Mouse (Mus musculus) heart, embryonic 14.5 days (tissue): ENCODE measurements around the gene Irak4. TPM values are rescaled to one million over a fixed set of nuclear protein-coding genes. Genes with fewer than 3 reads are reported as not detected.

ENCODE experiments used
- ATAC-seq: fragments of 200-750 bp; cut with Nextera tagmentation; 2 replicates; pipeline ENCODE4 v1.8.0; 2017; ENCODE audit warnings: low read depth, moderate TSS enrichment; ENCODE audit not compliant: insufficient number of reproducible peaks, insufficient read depth, low FRiP score
- H3K27ac ChIP-seq, 2 experiments: fragments of 200-500 bp in 1 of 2; fragments of 300-500 bp in 1 of 2; sonication (generic) in 1 of 2; replicated peaks in 1 of 2; 2 replicates each; pipeline ENCODE4 v1.5.1; 2012 to 2014; ENCODE audit warnings: low read depth in 2 of 2, low read length in 2 of 2, control low read depth in 1 of 2, mild to moderate bottlenecking in 1 of 2, mixed read lengths in 1 of 2; ENCODE audit not compliant: control insufficient read depth in 1 of 2, insufficient read depth in 1 of 2
- H3K27me3 ChIP-seq: fragments of 300-500 bp; sonication (generic); 2 replicates; pipeline ENCODE4 v1.6.1; 2014; ENCODE audit warnings: mild to moderate bottlenecking, low read length, control low read depth; ENCODE audit not compliant: control insufficient read depth, insufficient read depth
- H3K36me3 ChIP-seq: fragments of 300-500 bp; sonication (generic); 2 replicates; pipeline ENCODE4 v1.6.1; 2014; ENCODE audit warnings: mild to moderate bottlenecking, control low read depth, low read length, mixed read lengths; ENCODE audit not compliant: control insufficient read depth, insufficient read depth
- H3K4me1 ChIP-seq, 2 experiments: fragments of 200-500 bp in 1 of 2; fragments of 300-500 bp in 1 of 2; sonication (generic) in 1 of 2; 2 replicates each; pipeline ENCODE4 v1.6.1; 2012 to 2014; ENCODE audit warnings: low read length in 2 of 2, control low read depth in 1 of 2, mixed read lengths in 1 of 2; ENCODE audit not compliant: control insufficient read depth in 2 of 2, insufficient read depth in 2 of 2
- H3K4me2 ChIP-seq: fragments of 300-500 bp; sonication (generic); 2 replicates; pipeline ENCODE4 v1.6.1; 2014; ENCODE audit warnings: mild to moderate bottlenecking, low read length
- H3K4me3 ChIP-seq, 2 experiments: fragments of 200-500 bp in 1 of 2; fragments of 300-500 bp in 1 of 2; sonication (generic) in 1 of 2; 2 replicates each; pipeline ENCODE4 v1.5.1; 2012 to 2014; ENCODE audit warnings: low read length in 2 of 2, mild to moderate bottlenecking in 2 of 2, control low read depth in 1 of 2, low read depth in 1 of 2, moderate library complexity in 1 of 2; ENCODE audit not compliant: control insufficient read depth in 1 of 2, insufficient read depth in 1 of 2
- H3K9ac ChIP-seq: fragments of 300-500 bp; sonication (generic); 2 replicates; pipeline ENCODE4 v1.6.1; 2014; ENCODE audit warnings: mild to moderate bottlenecking, low read length
- H3K9me3 ChIP-seq: fragments of 300-500 bp; sonication (generic); 2 replicates; pipeline ENCODE4 v1.6.1; 2016; ENCODE audit warnings: low read length, control low read depth; ENCODE audit not compliant: control insufficient read depth
- WGBS: fragments of 180-500 bp; shearing (Covaris S2); extraction: QIAGEN DNeasy Blood & Tissue Kit; methylation state at CpG from one replicate; pipeline ENCODE4 v1.1.7; 2014; 5-methylcytosine and 5-hydroxymethylcytosine counted together
- polyA plus RNA-seq: library from polyadenylated mRNA; unstranded; fragments of >200 nt; fragmentation: Nextera tagmentation; extraction: Ambion mirVana; gene quantifications from 2 replicates; pipeline ENCODE4 v1.2.1, GENCODE M21; 2014

The Irak4 gene
- 3.8 and 5.1 TPM in 2 replicates for polyA plus RNA-seq

GRCm38 (mm10) chr15:94543409-94544051 lies at the start of gene Irak4, which contains the start of gene Pus7l:
TSS of gene Irak4 (plus strand) at chr15:94543643.
TSS of gene Pus7l (minus strand) at chr15:94543547.
- Histone ChIP-seq H3K27me3 (no peaks in the 10 kb centered on the region), H3K36me3 (0 out of 2 replicates have a peak, but pooled peaks cover 3% of the 10 kb centered on the region), H3K9me3 (no peaks in the 10 kb centered on the region), H3K9ac (peak within 1 kb of the TSS; percentile 84), H3K4me3 (peak within 1 kb of the TSS; percentile 93 to 96), H3K4me2 (peak within 1 kb of the TSS; percentile 84), H3K27ac (peak within 1 kb of the TSS; percentile 66 to 73), H3K4me1 (peaks cover 2 to 4% of the 10 kb centered on the region in 2 experiments; a peak in 2 of 4 replicates)
- WGBS, result 0% methylated on average over 45 of the region's 45 CpGs
- peak; percentile 99 for ATAC-seq

GRCm38 (mm10) chr15:94494445-94494844 lies 49.0 kb upstream of the Irak4 start:
- no peak overlapping the region for H3K27ac ChIP-seq
- H3K4me2 ChIP-seq, result no peak overlapping the region
- H3K9me3 ChIP-seq, result peaks cover 5% of the 10 kb centered on the region; the same call in 1 of the 2 replicates
- ATAC-seq, result no peak
- H3K4me1 ChIP-seq, result no peaks in the 10 kb centered on the region
- no peaks in the 10 kb centered on the region for H3K27me3 ChIP-seq
- no peak overlapping the region for H3K4me3 ChIP-seq
- WGBS, result 95% methylated on average over 1 of the region's 1 CpGs
- no peak overlapping the region for H3K9ac ChIP-seq
- H3K36me3 ChIP-seq, result no peaks in the 10 kb centered on the region

- H3K4me1 ChIP-seq, result no peaks in the 10 kb centered on the region
- no peak for ATAC-seq
- no peak overlapping the region for H3K9ac ChIP-seq
- H3K27me3 ChIP-seq, result no peaks in the 10 kb centered on the region
- H3K4me2 ChIP-seq, result no peak overlapping the region
- 72% methylated on average over 10 of the region's 10 CpGs for WGBS
- H3K27ac ChIP-seq, result no peak overlapping the region
- H3K4me3 ChIP-seq, result no peak overlapping the region
- peaks cover 5% of the 10 kb centered on the region; the same call in 1 of the 2 replicates for H3K9me3 ChIP-seq
- H3K36me3 ChIP-seq, result no peaks in the 10 kb centered on the region
These were observed 47.5 kb upstream of the Irak4 start for GRCm38 (mm10) chr15:94495936-94496335.

GRCm38 (mm10) chr15:94499260-94499659 lies 44.2 kb upstream of the Irak4 start:
- no peaks in the 10 kb centered on the region for H3K4me1 ChIP-seq
- H3K9me3 ChIP-seq, result peaks cover 3% of the 10 kb centered on the region; the same call in 1 of the 2 replicates
- ATAC-seq, result no peak
- H3K4me2 ChIP-seq, result no peak overlapping the region
- H3K9ac ChIP-seq, result no peak overlapping the region
- no peaks in the 10 kb centered on the region for H3K36me3 ChIP-seq
- no peaks in the 10 kb centered on the region for H3K27me3 ChIP-seq
- 41% methylated on average over 1 of the region's 1 CpGs for WGBS
- H3K4me3 ChIP-seq, result no peak overlapping the region
- H3K27ac ChIP-seq, result no peak overlapping the region

- Histone ChIP-seq H3K4me1 (no peaks in the 10 kb centered on the region; a peak in 1 of 4 replicates), H3K27ac (no peak overlapping the region), H3K36me3 (no peaks in the 10 kb centered on the region), H3K9ac (no peak overlapping the region), H3K4me3 (no peak overlapping the region), H3K4me2 (no peak overlapping the region), H3K27me3 (no peaks in the 10 kb centered on the region), H3K9me3 (peaks cover 3% of the 10 kb centered on the region)
- WGBS, result 73% methylated on average over 12 of the region's 12 CpGs
- ATAC-seq, result no peak
These were observed 39.8 kb upstream of the Irak4 start for GRCm38 (mm10) chr15:94503451-94504215.

GRCm38 (mm10) chr15:94517913-94518491 lies 25.4 kb upstream of the Irak4 start:
- Histone ChIP-seq H3K9ac (no peak overlapping the region), H3K4me3 (no peak overlapping the region), H3K36me3 (no peaks in the 10 kb centered on the region), H3K4me2 (0 out of 2 replicates have a peak overlapping the region, but pooled peaks have one; percentile 18), H3K9me3 (no peaks in the 10 kb centered on the region), H3K27ac (no peak overlapping the region), H3K27me3 (no peaks in the 10 kb centered on the region), H3K4me1 (no peaks in the 10 kb centered on the region)
- no peak for ATAC-seq
- 62% methylated on average over 16 of the region's 16 CpGs for WGBS

GRCm38 (mm10) chr15:94520205-94520900 lies 23.1 kb upstream of the Irak4 start:
- Histone ChIP-seq H3K4me3 (no peak overlapping the region), H3K4me2 (no peak overlapping the region), H3K27ac (no peak overlapping the region), H3K4me1 (no peaks in the 10 kb centered on the region), H3K9me3 (no peaks in the 10 kb centered on the region), H3K27me3 (no peaks in the 10 kb centered on the region), H3K9ac (no peak overlapping the region), H3K36me3 (0 out of 2 replicates have a peak, but pooled peaks cover 4% of the 10 kb centered on the region)
- no peak for ATAC-seq
- WGBS, result 38% methylated on average over 9 of the region's 9 CpGs
